Mouse (Mus musculus): Measurements from ENCODE around the gene Armc3.

Armc3 gene

GRCm38 (mm10) chr2:19198452-19199365 is at the start of gene Armc3:
Gene Armc3 (plus strand): TSS chr2:19199302.
- DNase-seq, result peak; percentile 2 to 11

GRCm38 (mm10) chr2:19152687-19153086 is 46.4 kb upstream of the Armc3 start:
- DNase-seq, result no peak

DNA sequence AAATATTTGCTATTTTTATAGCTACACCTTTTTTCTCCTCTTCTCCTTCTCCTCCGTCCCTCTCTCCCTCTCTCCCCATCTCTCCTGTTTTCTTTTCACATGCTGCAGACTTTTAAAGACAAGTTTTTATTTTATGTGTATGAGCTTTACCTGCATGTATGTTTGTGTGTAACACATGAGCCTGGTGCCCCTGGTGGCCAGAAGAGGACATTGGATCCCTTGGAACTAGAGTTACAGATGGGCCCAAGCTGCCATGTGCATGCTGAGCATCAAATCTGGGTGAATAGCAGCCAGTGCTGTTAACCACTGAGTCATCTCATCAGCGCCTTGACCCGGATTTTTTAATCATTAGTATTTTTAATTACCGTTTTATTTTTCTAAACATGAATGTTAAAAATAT is 42.9 kb upstream of the Armc3 start:
- peak; percentile 9 to 26 for DNase-seq

DNA sequence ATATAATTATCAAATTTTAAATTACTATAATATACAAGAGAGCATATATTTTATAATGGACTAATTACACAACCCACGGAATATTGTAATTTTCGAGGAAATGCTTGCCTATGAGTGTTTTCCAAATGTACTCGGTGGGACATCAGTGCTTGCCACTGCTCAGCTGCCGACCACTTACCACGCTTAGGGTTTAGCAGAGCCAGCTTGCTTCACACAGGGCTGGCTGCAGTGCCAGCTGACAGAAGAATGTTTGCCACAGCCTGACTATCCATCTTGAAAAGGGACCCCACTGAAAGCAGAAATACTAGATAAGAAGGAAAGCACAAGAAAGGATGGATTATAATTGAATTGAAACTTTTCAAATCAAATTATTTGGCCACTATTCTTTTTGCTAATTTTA is 39.6 kb upstream of the Armc3 start:
- no peak for DNase-seq

DNA sequence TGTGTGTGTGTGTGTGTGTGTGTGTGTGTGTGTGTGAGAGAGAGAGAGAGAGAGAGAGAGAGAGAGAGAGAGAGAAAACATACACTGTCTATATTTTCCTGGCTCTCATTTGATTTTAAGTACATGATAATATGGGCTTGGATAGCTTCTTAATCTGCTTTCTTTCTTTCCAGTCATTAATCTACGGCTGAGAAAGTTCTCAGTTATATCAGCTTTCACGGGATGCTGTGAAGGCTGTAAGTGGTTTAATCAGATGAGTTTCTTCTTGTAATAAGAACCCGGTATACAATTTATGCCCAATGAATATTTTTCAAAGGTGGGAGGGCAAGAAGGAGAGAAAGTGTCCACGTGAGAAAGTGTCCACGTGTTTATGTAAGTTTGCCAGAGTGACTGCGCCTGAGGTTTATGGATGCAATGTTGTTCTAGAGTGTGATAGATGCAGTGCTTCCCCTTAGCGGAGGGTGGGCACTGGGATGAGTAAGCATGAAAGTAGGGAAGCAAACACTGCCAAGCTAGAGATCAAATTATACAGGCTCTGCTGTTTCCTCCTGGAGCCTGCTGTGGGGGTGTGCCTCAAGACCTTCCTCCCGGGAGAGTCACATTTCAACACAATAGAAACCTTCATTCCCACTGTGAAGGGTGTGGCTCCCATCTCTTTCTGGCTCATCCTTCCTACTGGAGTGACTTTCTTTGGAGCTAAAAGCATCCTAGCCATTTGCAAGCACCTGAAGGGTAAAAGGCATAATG is 38.6 kb upstream of the Armc3 start:
- DNase-seq, result no peak

- DNase-seq, result no peak
Measured at GRCm38 (mm10) chr2:19164234-19164633, 34.9 kb upstream of the Armc3 start.

- no peak for DNase-seq
Measured at GRCm38 (mm10) chr2:19176827-19177236, 22.3 kb upstream of the Armc3 start.

GRCm38 (mm10) chr2:19199366-19199853 is 308 bp downstream of the Armc3 start:
- DNase-seq, result no peak

- DNase-seq, result no peak
Measured at GRCm38 (mm10) chr2:19200112-19200511, 1.0 kb downstream of the Armc3 start.

- no peak for DNase-seq
Measured at GRCm38 (mm10) chr2:19201682-19202081, 2.6 kb downstream of the Armc3 start.

- DNase-seq, result no peak
Measured at GRCm38 (mm10) chr2:19234305-19234704, 35.2 kb downstream of the Armc3 start.

DNA sequence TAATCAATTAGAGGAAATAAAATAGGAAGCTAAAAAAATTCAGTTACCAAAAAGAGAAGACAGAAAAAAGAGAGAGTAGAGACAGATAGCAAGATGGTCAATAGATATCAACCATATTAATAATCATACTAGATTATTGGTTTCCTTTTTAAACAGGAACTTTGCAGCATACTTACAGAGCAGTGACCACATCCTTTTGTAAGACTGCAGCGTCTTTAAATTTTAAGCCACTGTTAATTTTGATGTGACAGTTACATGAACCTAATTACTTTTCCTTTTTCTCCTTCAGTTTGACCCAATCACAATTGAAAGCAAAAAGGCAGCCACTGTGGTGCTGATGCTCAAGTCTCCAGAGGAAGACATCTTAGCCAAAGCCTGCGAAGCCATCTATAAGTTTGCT is 36.1 kb downstream of the Armc3 start:
- no peak for DNase-seq

- DNase-seq, result no peak
Measured at GRCm38 (mm10) chr2:19235614-19236013, 36.5 kb downstream of the Armc3 start.

DNA sequence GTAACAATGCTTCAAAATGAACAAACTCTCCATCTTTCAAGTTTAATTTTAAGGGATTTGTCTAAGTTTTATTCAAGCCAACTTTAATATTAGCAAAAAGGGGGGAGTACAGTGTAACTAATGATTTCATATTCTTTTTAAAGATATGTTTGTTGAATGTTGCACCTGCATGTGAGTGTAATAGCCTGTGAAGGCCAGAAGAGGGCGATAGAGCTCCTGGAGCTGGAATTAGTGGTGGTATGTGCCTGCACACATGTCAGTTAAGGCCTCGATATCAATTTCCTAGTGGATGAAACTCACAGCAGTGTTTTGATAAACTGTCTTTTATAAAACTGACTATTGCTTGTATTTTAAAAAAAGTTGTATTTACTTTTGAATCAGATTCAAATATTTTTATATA is 39.7 kb downstream of the Armc3 start:
- no peak for DNase-seq

DNA sequence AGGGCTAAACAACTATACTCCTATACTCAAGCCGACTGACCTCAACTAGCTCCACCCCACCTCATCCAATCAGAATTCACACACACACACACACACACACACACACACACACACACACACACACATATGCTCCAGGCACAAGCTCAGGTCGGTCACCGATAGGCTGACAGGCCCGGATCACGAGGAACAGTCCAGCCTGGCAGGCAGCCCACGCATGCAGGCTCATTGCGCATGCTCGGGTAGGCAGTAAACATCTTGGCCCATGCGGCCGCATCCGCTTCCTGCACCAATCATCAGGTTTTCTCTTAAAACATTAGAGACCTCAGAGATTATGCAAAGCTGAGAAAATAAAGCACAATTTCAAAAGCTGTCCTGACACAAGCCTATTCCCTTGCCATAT is 50.5 kb downstream of the Armc3 start:
- DNase-seq, result no peak

DNA sequence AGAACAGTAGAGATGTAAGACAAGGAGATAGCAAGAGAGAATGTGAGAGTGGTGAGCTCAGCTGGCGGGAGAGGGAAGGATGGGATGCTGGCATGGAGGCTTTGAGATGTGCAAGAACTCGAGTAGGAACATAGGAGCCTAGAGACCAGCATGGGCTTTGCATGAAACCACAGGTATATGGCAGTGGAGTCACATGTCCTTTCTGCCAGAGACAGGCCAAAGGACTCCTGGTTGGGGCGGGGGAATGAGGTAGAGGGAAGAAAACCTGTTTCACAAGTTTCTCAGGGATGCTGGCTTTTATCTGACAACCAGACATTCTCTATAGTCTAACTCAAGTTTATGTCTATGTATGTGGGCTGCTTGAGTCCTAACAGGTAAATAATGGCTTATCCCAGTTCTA is 55.9 kb downstream of the Armc3 start:
- DNase-seq, result no peak

- no peak for DNase-seq
Measured at GRCm38 (mm10) chr2:19257255-19257654, 58.2 kb downstream of the Armc3 start.

GRCm38 (mm10) chr2:19260399-19260798 is 61.3 kb downstream of the Armc3 start:
- no peak for DNase-seq

DNA sequence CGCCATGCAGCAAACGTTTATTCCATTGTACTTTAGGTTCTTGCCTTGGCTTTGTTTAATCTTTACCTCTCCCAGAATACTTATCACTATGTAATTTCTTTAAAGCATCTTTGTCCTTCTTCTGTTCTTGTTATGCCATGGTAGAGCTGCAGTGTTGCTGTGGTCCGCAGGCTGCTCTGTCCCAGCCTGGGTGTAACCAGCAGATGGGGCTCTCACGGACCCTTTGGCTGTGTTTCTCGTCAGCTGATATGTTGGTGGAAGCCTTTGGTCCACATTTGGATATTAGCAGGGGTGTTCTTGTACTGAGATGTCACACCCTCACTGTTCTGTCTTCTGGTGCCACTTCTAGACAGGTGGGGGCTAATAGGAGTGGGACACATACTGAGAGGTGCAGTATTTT is 64.3 kb downstream of the Armc3 start:
- DNase-seq, result no peak

DNA sequence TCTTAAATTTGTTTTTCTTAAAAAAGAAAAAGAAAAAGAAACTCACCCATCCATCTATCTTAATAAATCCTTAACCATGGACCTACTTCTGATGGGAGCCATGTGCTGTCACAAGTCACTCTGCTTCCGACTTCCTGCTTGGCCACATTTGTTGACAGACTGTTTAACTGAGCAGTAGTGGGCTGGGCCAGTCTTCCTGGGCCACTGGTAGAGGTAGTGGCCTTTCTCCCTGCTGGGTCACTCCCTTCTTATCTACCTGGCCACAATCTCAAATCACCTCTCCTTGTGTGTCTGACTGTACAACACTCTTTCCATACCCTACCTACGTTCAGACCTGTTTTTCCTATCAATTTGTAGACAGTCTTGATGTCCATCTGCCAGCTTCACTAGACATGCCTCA is 66.7 kb downstream of the Armc3 start:
- no peak for DNase-seq

- DNase-seq, result no peak
Measured at GRCm38 (mm10) chr2:19267396-19267795, 68.3 kb downstream of the Armc3 start.

- no peak for DNase-seq
Measured at GRCm38 (mm10) chr2:19269955-19270354, 70.9 kb downstream of the Armc3 start.

- no peak for DNase-seq
Measured at GRCm38 (mm10) chr2:19270709-19271120, 71.6 kb downstream of the Armc3 start.

DNA sequence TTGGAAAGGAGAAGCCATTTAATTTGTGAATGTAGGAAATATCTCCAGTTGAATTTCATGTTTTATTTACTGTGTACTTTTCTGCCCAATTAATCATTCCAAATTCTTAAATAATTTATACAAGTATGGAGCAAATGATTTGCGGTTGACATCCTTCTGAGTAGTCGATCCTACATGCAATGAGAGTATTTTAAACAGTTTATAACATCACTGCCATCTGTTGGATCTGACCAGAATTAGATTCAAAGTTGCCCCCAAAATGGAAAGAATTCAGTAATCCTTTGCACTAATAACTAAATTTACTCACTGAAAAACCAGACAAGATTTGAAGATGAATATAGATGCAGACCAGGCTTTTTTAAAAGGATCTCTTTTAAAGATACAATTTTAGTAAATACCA is 75.5 kb downstream of the Armc3 start:
- no peak for DNase-seq

Data from thymus, adult 18-20 months (tissue).